Mouse (Mus musculus) B cell, adult 67 days (primary cell): ENCODE results near the gene Shpk. TPM values are rescaled to one million over a fixed set of nuclear protein-coding genes. Genes with fewer than 3 reads are reported as not detected.

Experiments
- total RNA-seq, 2 experiments: library from RNA; stranded (reverse); gene quantifications; 4 replicates each; pipeline ENCODE4 v1.2.4; 2023

Gene Shpk
- total RNA-seq = 1 to 10 TPM; 2.9 to 3.6 TPM

GRCm38 (mm10) chr11:73199230-73199712, at the start of gene Shpk:
Shpk (plus strand) TSS chr11:73199460.

GRCm38 (mm10) chr11:73159957-73160810, 39.1 kb upstream of the Shpk start, which contains the start of gene P2rx5:
P2rx5 (plus strand) TSS chr11:73160421.

GRCm38 (mm10) chr11:73176608-73177508, 22.4 kb upstream of the Shpk start, which contains the start of the genes Emc6 and Tax1bp3:
Emc6 (minus strand) TSS chr11:73177037.
Tax1bp3 (plus strand) TSS chr11:73177083.

GRCm38 (mm10) chr11:73198603-73199229, 544 bp upstream of the Shpk start, which contains the start of gene Ctns:
Ctns (minus strand) TSS chr11:73199042.

GRCm38 (mm10) chr11:73233992-73234391, 34.7 kb downstream of the Shpk start, which contains the start of gene Trpv1:
Trpv1 (plus strand) TSS chr11:73234292.

GRCm38 (mm10) chr11:73267267-73267666, 68.0 kb downstream of the Shpk start, which contains the start of gene Trpv3:
Trpv3 (plus strand) TSS chr11:73267388.

Other genes starting within 250 kb of the Shpk start
- 100 to 1,000 TPM; 568 to 586 TPM for gene Atp2a3, start 238.3 kb upstream of the Shpk start, total RNA-seq
- 1 to 10 TPM; 2.7 to 3.0 TPM for gene P2rx1, start 200.4 kb upstream of the Shpk start, total RNA-seq
- gene Camkk1, start 180.5 kb upstream of the Shpk start, total RNA-seq = 1 to 10 TPM; 2.7 to 3.0 TPM
- 10 to 100 TPM; 21.1 to 22.5 TPM for gene Ncbp3, start 151.7 kb upstream of the Shpk start, total RNA-seq
- under 1 TPM; 0.15 to 0.32 TPM for gene Itgae, start 108.9 kb upstream of the Shpk start, total RNA-seq
- 1 to 10 TPM; 3.4 to 4.6 TPM for gene Haspin, start 61.2 kb upstream of the Shpk start, total RNA-seq
- gene P2rx5, start 39.0 kb upstream of the Shpk start, total RNA-seq = not detected
- 10 to 100 TPM; 42.3 to 46.3 TPM for gene Emc6, start 22.4 kb upstream of the Shpk start, total RNA-seq
- 1 to 10 TPM; 6.8 to 7.4 TPM for gene Tax1bp3, start 22.4 kb upstream of the Shpk start, total RNA-seq
- 10 to 100 TPM; 22.2 to 25.9 TPM for gene Ctns, start 418 bp upstream of the Shpk start, total RNA-seq
- under 1 TPM in 1 of 2 experiments, not detected in 1; 0.21 TPM for gene Trpv1, start 34.8 kb downstream of the Shpk start, total RNA-seq
- gene Trpv3, start 67.9 kb downstream of the Shpk start, total RNA-seq = not detected
- gene Aspa, start 130.1 kb downstream of the Shpk start, total RNA-seq = not detected
- not detected for gene Gm49340, start 130.3 kb downstream of the Shpk start, total RNA-seq
- not detected for gene Spata22, start 130.3 kb downstream of the Shpk start, total RNA-seq
- not detected for gene Olfr20, start 151.3 kb downstream of the Shpk start, total RNA-seq
- gene Olfr376, start 171.8 kb downstream of the Shpk start, total RNA-seq = not detected
- gene Olfr1, start 200.2 kb downstream of the Shpk start, total RNA-seq = not detected
- gene Olfr378, start 229.0 kb downstream of the Shpk start, total RNA-seq = not detected